Mouse (Mus musculus) heart, embryonic 12.5 days (tissue): ENCODE data around the gene Mrgpra2b. TPM values are rescaled to one million over a fixed set of nuclear protein-coding genes. Genes with fewer than 3 reads are reported as not detected.
"Not testable (repeated sequence)": the region's sequence is repeated elsewhere in the genome, so short reads cannot be mapped to it uniquely, and the experiment has no call there.

Experiments
- ATAC-seq: fragments of 200-750 bp; cut with Nextera tagmentation; 2 replicates; pipeline ENCODE4 v1.8.0; 2017; ENCODE audit warnings: moderate TSS enrichment, moderate library complexity; ENCODE audit not compliant: insufficient number of reproducible peaks, low FRiP score
- H3K27ac ChIP-seq: fragments of 300-500 bp; sonication (generic); 2 replicates; pipeline ENCODE4 v1.5.1; 2016; ENCODE audit warnings: mild to moderate bottlenecking, moderate library complexity; ENCODE audit not compliant: poor library complexity, severe bottlenecking
- H3K27me3 ChIP-seq: fragments of 300-500 bp; sonication (generic); replicated peaks from 2 replicates; pipeline ENCODE4 v1.6.1; 2016; ENCODE audit warnings: mild to moderate bottlenecking, moderate library complexity
- H3K36me3 ChIP-seq: fragments of 300-500 bp; sonication (generic); 2 replicates; pipeline ENCODE4 v1.6.1; 2016; ENCODE audit warnings: mild to moderate bottlenecking, moderate library complexity
- H3K4me1 ChIP-seq: fragments of 300-500 bp; sonication (generic); replicated peaks from 2 replicates; pipeline ENCODE4 v1.6.1; 2016; ENCODE audit warnings: mild to moderate bottlenecking
- H3K4me2 ChIP-seq: fragments of 300-500 bp; sonication (generic); 2 replicates; pipeline ENCODE4 v1.6.1; 2016; ENCODE audit warnings: mild to moderate bottlenecking, moderate library complexity
- H3K4me3 ChIP-seq: fragments of 300-500 bp; sonication (generic); 2 replicates; pipeline ENCODE4 v1.5.1; 2016; ENCODE audit warnings: mild to moderate bottlenecking
- H3K9ac ChIP-seq: fragments of 300-500 bp; sonication (generic); 2 replicates; pipeline ENCODE4 v1.6.1; 2016; ENCODE audit warnings: mild to moderate bottlenecking, moderate library complexity
- H3K9me3 ChIP-seq: fragments of 300-500 bp; sonication (generic); replicated peaks from 2 replicates; pipeline ENCODE4 v1.6.1; 2016; ENCODE audit warnings: mild to moderate bottlenecking, moderate library complexity
- WGBS: fragments of 180-500 bp; shearing (Covaris S2); methylation state at CpG from one replicate; pipeline ENCODE4 v1.1.7; 2016; 5-methylcytosine and 5-hydroxymethylcytosine counted together
- polyA plus RNA-seq: library from polyadenylated mRNA; unstranded; fragments of >200 nt; fragmentation: Nextera tagmentation; extraction: Ambion mirVana; gene quantifications from 2 replicates; pipeline ENCODE4 v1.2.1, GENCODE M21; 2016

Mrgpra2b gene
- not detected in 2 replicates for polyA plus RNA-seq

DNA sequence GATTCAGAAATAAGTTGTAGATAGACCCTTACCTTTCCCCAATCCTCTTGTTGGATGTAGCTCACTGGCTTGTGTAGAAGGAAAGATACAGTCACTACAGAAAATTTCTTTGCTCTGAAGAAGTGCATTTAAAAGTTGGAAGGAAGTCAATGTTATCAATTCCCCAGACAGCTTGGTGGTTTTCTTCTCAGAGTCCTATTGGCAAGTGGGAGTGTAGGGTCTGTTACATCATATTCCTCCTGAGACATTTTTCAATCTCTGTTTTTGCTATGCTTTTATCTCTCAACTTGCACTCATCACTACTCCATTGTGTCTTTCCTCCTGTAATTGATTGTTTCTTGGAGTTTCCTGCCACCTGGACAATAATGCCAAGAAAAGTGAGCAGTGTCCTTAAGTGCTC, at the start of gene Mrgpra2b:
Gene Mrgpra2b, minus strand, starts transcription at position 101 of the 400 bp plus-strand sequence.
- Histone ChIP-seq H3K4me2 (no peak within 1 kb of the TSS), H3K4me3 (no peak within 1 kb of the TSS), H3K4me1 (no peaks in the 10 kb centered on the region), H3K9me3 (peaks cover 16% of the 10 kb centered on the region), H3K27me3 (no peaks in the 10 kb centered on the region), H3K36me3 (no peaks in the 10 kb centered on the region), H3K27ac (no peak within 1 kb of the TSS), H3K9ac (no peak within 1 kb of the TSS)
- no peak for ATAC-seq

- H3K4me1 ChIP-seq = no peaks in the 10 kb centered on the region
- no peak for ATAC-seq
- no peaks in the 10 kb centered on the region for H3K36me3 ChIP-seq
- H3K27me3 ChIP-seq = no peaks in the 10 kb centered on the region
- peaks cover 28% of the 10 kb centered on the region for H3K9me3 ChIP-seq
- H3K27ac ChIP-seq = no peak overlapping the region
- no peak overlapping the region for H3K4me2 ChIP-seq
- H3K9ac ChIP-seq = no peak overlapping the region
- H3K4me3 ChIP-seq = no peak overlapping the region
- WGBS = 65% methylated on average over 1 of the region's 1 CpGs
These were observed 12.3 kb downstream of the Mrgpra2b start for GRCm38 (mm10) chr7:47516379-47516778.

GRCm38 (mm10) chr7:47515050-47515449, 13.6 kb downstream of the Mrgpra2b start:
- no peaks in the 10 kb centered on the region for H3K36me3 ChIP-seq
- WGBS = 59% methylated on average over 2 of the region's 2 CpGs
- H3K4me3 ChIP-seq = no peak overlapping the region
- ATAC-seq = no peak
- no peaks in the 10 kb centered on the region for H3K27me3 ChIP-seq
- H3K9ac ChIP-seq = no peak overlapping the region
- H3K4me2 ChIP-seq = no peak overlapping the region
- no peak overlapping the region for H3K27ac ChIP-seq
- no peaks in the 10 kb centered on the region for H3K4me1 ChIP-seq
- peaks cover 24% of the 10 kb centered on the region for H3K9me3 ChIP-seq

GRCm38 (mm10) chr7:47502953-47503352, 25.7 kb downstream of the Mrgpra2b start:
- ATAC-seq = no peak
- no peak overlapping the region for H3K9ac ChIP-seq
- H3K27ac ChIP-seq = no peak overlapping the region
- no peaks in the 10 kb centered on the region for H3K4me1 ChIP-seq
- no peaks in the 10 kb centered on the region for H3K27me3 ChIP-seq
- no peak overlapping the region for H3K4me2 ChIP-seq
- no peaks in the 10 kb centered on the region for H3K36me3 ChIP-seq
- 66% methylated on average over 4 of the region's 4 CpGs for WGBS
- H3K4me3 ChIP-seq = no peak overlapping the region
- peaks cover 20% of the 10 kb centered on the region for H3K9me3 ChIP-seq

- not testable (repeated sequence) for H3K27ac ChIP-seq, H3K27me3 ChIP-seq, H3K9ac ChIP-seq, H3K4me2 ChIP-seq, ATAC-seq, H3K36me3 ChIP-seq, H3K4me1 ChIP-seq, H3K9me3 ChIP-seq, H3K4me3 ChIP-seq
These were observed 37.4 kb downstream of the Mrgpra2b start for GRCm38 (mm10) chr7:47491266-47491665.

- H3K4me3 ChIP-seq, H3K27me3 ChIP-seq, H3K36me3 ChIP-seq, H3K27ac ChIP-seq, ATAC-seq, H3K9ac ChIP-seq, H3K4me1 ChIP-seq, H3K9me3 ChIP-seq, H3K4me2 ChIP-seq: not testable (repeated sequence)
- no CpG with 5 or more reads among the region's 1 CpGs for WGBS
These were observed 39.2 kb downstream of the Mrgpra2b start for GRCm38 (mm10) chr7:47489438-47489837.

- not testable (repeated sequence) for ATAC-seq, H3K27me3 ChIP-seq, H3K9me3 ChIP-seq, H3K27ac ChIP-seq, H3K4me2 ChIP-seq, H3K4me1 ChIP-seq, H3K9ac ChIP-seq, H3K36me3 ChIP-seq, H3K4me3 ChIP-seq
These were observed 45.5 kb downstream of the Mrgpra2b start for GRCm38 (mm10) chr7:47483181-47483580.

DNA sequence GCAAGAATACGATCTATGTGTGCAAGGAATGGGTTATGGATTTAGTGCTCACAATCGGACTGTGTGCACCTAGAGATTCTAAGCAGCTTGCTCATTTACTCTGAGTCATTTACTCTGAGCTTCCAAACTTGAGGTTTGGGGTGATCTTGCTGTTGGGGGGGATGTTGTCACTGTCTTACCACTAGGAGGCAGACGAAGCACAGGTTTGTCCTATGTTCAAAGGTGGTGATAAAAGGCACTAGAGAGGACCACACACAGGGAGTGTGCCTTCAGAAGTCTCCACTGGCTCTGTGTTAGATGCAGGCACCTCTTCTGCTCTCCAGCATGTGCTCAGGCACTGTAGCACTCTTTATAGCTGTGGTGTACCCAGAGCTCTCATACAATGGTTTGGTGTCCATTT, 54.8 kb downstream of the Mrgpra2b start:
- ATAC-seq, H3K9ac ChIP-seq: not testable (repeated sequence)

GRCm38 (mm10) chr7:47465278-47465981, 63.2 kb downstream of the Mrgpra2b start:
- H3K36me3 ChIP-seq, ATAC-seq, H3K9me3 ChIP-seq, H3K27me3 ChIP-seq, H3K4me3 ChIP-seq, H3K4me1 ChIP-seq, H3K27ac ChIP-seq, H3K9ac ChIP-seq, H3K4me2 ChIP-seq: not testable (repeated sequence)

More for the DNA sequence above, 54.8 kb downstream of the Mrgpra2b start:
- H3K27me3 ChIP-seq, H3K27ac ChIP-seq, H3K9me3 ChIP-seq, H3K4me1 ChIP-seq, H3K4me3 ChIP-seq, H3K4me2 ChIP-seq, H3K36me3 ChIP-seq: not testable (repeated sequence)
- WGBS = 28% methylated on average over 1 of the region's 3 CpGs

GRCm38 (mm10) chr7:47452015-47452414, 76.6 kb downstream of the Mrgpra2b start, which contains the start of gene Mrgpra2a:
TSS of gene Mrgpra2a (minus strand) at chr7:47452139.
- H3K36me3 ChIP-seq, H3K9me3 ChIP-seq, ATAC-seq, H3K4me3 ChIP-seq, H3K27me3 ChIP-seq, H3K4me1 ChIP-seq, H3K27ac ChIP-seq, H3K9ac ChIP-seq, H3K4me2 ChIP-seq: not testable (repeated sequence)
- WGBS = no CpG with 5 or more reads among the region's 1 CpGs

DNA sequence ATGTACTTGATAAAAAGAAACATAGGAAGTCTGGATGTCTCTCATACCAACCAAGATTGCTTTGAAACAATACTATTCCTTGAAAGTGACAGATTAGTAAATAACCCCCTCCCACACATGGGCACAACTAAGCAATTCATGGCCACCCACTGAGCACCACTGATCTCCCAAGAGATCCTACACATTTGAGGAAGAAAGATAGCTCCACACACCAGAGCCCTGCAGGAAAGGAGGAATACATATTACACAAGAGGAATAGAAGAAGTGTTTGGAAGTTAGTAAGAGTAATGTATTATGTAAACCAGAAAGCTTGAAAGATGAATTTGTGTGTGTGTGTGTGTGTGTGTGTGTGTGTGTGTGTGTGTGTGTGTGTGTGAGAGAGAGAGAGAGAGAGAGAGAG, 82.9 kb downstream of the Mrgpra2b start:
- H3K9ac ChIP-seq, ATAC-seq, H3K27ac ChIP-seq, H3K4me3 ChIP-seq, H3K4me2 ChIP-seq, H3K4me1 ChIP-seq, H3K36me3 ChIP-seq, H3K27me3 ChIP-seq, H3K9me3 ChIP-seq: not testable (repeated sequence)

DNA sequence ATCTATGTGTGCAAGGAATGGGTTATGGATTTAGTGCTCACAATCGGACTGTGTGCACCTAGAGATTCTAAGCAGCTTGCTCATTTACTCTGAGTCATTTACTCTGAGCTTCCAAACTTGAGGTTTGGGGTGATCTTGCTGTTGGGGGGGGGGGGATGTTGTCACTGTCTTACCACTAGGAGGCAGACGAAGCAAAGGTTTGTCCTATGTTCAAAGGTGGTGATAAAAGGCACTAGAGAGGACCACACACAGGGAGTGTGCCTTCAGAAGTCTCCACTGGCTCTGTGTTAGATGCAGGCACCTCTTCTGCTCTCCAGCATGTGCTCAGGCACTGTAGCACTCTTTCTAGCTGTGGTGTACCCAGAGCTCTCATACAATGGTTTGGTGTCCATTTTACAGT, 92.2 kb downstream of the Mrgpra2b start:
- H3K27me3 ChIP-seq, H3K4me1 ChIP-seq, H3K9me3 ChIP-seq, H3K9ac ChIP-seq, H3K27ac ChIP-seq, H3K36me3 ChIP-seq, H3K4me3 ChIP-seq, H3K4me2 ChIP-seq, ATAC-seq: not testable (repeated sequence)
- WGBS = 20% methylated on average over 1 of the region's 2 CpGs
